Mouse (Mus musculus) layer of hippocampus, adult 11-12 months (tissue): ENCODE data around the gene C8b.

ENCODE experiments used
- DNase-seq: peaks from one replicate; pipeline ENCODE4 v3.0.0; 2022; ENCODE audit warnings: low spot score

Gene C8b

DNA sequence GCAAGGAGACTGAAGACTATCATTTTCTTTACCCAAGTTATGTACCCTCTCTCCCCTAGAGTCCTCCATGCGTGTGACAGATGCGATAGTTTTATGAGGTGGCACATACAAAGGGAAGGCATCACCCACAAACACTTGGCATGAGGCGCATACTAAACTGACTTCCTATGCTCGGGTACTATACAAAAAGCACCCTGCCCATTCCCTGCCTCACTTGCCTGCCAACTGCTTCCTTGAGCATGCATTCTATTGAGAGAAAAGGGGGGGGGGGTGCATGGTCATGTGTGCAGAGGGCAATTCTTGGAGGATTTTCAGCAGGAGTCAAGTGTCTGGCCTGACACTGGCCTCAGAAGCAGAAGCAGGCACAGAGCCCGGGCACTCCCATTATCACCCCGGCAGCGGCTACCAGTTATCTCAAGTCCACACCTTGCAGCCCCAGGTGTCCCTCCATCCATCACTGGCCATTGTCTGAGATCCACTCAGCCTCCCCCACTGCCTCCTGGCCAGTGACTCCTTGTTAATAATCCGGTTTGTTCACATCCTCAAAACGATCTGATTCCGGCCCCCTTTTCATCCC, 44.7 kb downstream of the C8b start:
- no peak for DNase-seq

DNA sequence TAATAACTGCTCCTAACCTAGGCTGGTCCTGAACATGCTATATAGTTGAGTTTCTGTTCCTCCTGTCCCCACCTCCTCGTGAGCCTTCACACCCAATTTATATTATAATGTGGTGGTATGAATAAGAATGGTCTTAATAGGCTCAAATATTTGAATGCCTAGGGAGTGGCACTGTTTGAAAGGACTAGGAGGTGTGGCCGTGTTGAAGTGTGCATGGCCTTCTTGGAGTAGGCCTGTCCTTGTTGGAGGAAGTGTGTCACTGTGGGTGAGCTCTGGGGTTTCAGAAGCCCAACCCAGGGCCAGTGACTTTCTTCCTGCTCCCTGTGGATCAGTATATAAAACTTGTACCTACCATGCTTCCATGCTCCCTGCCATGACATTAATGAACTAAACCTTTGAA, 47.5 kb downstream of the C8b start:
- no peak for DNase-seq

DNA sequence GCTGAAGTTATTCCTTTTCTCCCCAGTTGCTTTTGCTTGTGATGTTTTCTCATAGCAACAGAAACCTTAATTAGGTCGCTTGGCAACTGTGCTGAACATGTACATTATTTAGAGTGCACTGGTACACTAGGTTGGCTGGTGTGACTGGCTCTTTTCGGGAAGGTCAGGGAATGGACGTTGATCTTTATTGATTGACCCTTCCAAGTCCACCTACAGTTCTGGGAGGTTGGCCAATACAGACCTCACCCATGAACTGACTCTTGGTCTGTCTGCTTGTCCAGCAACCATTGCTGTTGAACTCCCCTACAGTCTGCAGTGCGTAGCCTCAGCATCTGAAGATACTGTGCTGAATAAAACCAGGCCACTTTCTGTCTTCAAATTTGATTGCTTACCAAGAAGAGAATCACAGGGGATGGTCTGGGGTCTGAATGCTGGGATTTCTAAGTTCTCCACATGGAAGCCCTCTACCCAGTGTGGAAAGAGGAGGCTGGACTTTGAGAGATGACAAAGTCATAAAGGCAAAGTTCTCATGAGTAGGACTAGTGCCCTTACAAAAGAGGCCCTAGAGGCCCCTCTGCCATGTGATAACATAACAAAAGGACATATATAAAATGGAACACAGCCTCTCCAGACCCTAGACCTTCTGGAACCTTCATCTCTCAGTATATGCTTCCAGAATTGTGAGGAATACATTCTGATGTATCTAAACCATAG, 50.6 kb downstream of the C8b start:
- no peak for DNase-seq

DNA sequence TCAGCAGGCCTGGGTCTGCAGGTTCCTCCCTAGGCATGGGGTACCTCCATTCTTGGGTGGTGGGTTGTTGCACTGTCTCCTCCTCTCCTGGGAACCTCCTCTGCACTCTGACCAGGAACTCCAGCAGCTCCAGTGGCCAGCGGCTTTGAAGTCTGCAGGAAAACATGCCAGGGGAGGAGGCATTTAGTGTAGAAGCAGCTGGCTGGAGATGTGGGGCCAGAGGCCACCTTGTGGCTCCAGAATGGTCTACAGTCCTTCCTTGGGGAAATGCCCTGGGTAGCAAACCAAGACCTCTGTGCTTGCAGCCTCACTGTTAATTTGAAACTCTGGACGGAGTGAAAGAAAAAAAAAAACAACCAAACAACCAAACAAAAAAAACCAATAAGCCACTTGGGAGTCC, 51.4 kb downstream of the C8b start:
- DNase-seq: no peak

DNA sequence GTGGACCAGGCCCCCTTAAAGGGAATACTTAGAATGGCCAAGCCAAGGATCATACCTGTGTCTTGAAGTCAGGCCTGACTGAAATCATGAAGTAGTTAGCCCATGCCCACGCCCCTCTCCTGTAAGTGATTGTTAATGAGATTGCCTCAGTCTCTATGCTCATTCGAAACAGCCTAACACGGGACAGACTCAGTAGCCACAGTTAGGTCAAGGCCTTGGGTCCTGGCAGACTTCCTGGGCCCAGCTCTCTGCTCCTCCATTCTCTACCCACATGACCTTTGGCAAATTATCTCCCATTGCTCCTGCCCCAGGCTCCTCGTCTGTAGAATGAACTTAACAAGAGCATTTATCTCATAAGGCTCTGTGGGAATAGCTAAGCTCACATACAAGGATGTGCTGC, 52.9 kb downstream of the C8b start:
- no peak for DNase-seq

DNA sequence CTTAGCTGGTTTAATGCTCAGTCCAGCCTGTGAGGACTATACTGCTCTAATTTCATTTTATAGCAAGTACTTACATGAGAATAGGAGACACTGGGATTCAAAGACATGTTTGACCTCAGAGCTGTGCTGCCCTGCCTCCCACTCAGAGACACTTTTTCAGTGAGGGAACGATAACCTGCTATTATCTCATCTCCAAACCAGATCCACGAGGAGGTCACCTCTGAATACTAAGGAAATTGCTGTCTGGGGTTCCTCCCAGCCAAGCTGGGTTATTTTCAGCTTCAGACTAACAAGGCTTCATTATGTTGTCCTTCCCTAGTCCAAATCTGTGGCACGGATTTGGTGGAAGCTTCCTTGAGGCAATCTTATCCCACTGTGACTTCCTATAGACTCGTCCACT, 53.8 kb downstream of the C8b start:
- no peak for DNase-seq

DNA sequence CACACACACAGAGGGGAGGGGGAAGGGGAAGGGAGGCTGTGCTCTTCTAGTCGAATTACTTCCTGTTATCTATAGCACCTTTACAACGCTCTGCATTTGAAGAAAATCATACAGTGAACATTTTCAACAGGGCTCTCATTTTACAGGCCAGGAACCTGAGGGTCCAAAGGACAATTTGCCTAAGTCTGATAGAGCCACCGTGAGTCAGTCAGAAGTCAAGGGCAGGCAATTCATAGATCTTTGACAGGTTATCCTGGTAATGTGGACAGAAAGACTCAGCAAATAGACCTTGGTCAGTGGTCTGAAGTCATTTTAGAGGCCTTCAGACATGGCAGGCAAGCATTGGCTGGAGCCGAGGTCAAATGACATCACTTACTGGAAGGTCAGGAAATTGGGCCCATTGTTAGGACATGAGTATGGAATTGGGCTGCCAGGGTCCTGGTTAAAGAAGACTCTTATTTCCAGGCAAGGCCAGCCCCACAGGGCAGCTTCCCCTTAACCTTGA, 57.5 kb downstream of the C8b start:
- DNase-seq: no peak

DNA sequence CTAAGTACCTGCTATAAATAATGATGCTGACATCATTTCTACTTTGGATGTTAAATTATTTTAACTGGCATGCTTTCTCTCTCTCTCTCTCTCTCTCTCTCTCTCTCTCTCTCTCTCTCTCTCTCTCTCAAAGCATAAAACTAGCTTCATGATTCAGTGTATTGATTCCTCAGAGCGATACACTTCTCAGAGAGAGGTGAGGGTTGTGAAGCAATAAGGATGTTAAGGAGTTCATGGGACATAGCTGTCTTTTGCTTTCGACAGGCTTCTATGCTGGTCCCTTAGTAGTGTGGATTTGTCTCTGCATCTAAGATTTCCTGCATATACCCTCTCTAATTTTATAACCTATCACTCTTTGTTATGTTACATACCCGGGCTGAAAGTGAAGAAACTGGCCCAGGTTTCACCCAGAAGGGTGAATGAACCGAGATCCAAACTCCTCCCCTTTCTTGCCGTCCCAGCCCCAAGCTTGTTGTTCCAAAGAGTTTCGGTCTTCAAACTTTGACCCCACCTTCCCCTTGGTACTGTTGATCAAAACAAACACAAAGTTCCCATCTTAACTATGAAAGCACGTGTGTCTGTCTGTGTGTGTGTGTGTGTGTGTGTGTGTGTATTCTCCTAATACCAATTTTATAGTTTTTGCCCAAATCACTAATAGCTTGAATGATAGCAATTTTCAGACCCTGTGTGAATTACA, 58.4 kb downstream of the C8b start:
- DNase-seq: no peak

DNA sequence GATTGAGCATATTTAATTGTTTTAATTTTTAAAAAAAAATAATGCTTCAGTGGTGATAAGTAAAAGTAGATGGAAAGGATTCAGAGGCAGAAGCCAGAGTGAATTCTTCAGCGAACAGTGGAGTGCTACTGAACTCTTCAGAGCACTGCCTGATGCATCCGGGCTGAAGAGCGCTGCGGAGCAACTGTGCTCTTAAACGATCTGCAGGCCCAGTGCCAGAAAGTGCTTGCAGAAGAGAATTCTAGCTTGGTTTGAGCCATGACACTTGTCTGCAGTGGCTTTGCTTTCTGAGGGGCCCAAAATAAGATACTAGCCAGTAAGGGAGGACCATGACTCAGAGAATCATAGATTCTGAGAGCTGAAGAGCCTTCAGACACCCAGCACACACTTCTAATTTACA, 62.8 kb downstream of the C8b start:
- peak; percentile 10 for DNase-seq

DNA sequence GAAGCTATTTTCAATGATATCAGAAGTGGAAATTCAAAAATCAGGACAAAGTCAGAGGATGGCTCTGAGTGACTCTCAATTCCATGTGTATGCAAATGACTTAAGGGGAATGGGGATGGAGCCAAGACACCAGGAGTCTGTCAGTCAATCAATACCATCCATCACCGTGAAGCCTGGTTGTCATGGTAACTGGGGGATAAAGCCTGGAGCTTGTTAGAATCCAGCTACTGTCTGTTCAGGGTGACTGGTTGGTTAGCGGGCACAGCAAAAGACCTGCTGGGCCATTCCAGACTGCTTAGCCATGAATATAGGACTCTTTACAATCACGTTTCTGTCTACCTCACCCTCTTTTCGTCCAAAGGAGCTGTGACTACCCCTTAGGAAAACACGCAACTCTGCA, 69.0 kb downstream of the C8b start:
- DNase-seq: no peak

DNA sequence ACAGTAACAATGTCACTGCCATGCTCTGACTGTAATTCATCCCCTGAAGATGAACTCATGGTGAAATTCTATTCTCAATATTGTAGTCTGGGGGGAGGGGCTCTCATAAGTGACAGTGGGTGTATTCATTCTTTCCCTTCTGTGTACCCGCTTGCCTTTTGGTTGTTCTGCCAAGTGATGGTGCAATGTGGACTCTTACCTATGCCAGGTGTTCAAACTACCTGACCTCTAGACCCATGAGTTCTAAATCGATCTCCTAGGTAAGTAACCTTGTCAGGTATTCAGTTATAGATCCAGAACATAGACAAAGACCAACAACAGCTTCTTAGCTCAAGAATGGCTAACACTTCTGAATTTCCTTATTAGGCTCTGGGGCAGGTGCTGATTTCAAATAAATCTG, 72.2 kb downstream of the C8b start:
- DNase-seq: no peak

DNA sequence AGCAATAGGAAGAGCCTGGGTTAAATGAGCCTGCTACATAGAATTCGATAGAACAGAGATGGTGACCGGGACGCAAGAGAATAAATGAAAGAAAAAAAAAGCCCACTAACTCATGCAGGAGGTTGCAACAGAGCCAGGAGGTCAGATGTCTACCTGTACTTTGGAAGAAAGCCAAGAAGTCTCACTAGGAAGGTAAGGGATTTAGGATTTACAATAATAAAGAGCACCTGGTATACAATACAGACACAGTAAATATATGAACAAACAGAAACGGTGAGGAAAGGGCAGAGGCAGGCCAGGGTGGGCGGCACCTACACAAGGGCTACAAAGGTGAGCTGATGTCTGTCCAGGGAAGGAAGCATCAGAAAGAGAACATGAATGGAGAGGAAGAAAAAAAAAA, 76.1 kb downstream of the C8b start:
- DNase-seq: no peak

DNA sequence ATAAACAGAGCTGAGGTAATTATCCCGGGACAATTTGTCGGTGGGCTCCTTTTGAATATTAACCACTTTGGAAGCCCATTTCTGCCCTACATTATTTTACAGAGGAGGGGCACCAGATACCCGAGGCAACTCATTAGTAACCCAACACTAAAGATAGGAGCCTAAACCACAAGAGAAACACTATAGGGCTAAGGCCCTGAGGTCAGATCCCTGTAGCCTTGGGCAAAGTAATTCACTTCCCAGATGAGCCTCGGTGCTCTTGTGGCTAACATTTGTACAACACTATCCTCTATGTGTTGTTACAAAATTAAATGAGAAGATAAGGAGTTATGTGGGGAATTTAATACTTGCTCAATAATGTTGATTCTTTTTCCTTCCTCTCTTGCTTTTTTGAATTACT, 77.4 kb downstream of the C8b start:
- DNase-seq: no peak
